Mouse (Mus musculus) liver, postnatal 0 days (tissue): ENCODE measurements around the gene Btrc. TPM values are rescaled to one million over a fixed set of nuclear protein-coding genes. Genes with fewer than 3 reads are reported as not detected.

Source experiments
- ATAC-seq: fragments of 200-750 bp; cut with Nextera tagmentation; 2 replicates; pipeline ENCODE4 v1.8.0; 2017; ENCODE audit warnings: mild to moderate bottlenecking, moderate library complexity
- DNase-seq: peaks from one replicate; pipeline ENCODE4 v3.0.0-alpha.2; 2016
- H3K27ac ChIP-seq: fragments of 300-500 bp; sonication (generic); 2 replicates; pipeline ENCODE4 v1.5.1; 2014; ENCODE audit warnings: antibody characterized with exemption, moderate library complexity, mild to moderate bottlenecking, low read depth
- H3K27me3 ChIP-seq: fragments of 300-500 bp; sonication (generic); 2 replicates; pipeline ENCODE4 v1.6.1; 2014; ENCODE audit warnings: low read length, control low read depth, mixed read lengths; ENCODE audit not compliant: insufficient read depth
- H3K36me3 ChIP-seq: fragments of 300-500 bp; sonication (generic); replicated peaks from 2 replicates; pipeline ENCODE4 v1.6.1; 2014; ENCODE audit warnings: mild to moderate bottlenecking, control low read depth, low read length, moderate library complexity, mixed read lengths; ENCODE audit not compliant: insufficient read depth
- H3K4me1 ChIP-seq: fragments of 300-500 bp; sonication (generic); 2 replicates; pipeline ENCODE4 v1.6.1; 2014; ENCODE audit warnings: antibody characterized with exemption, mild to moderate bottlenecking, control low read depth; ENCODE audit not compliant: insufficient read depth
- H3K4me2 ChIP-seq: fragments of 300-500 bp; sonication (generic); 2 replicates; pipeline ENCODE4 v1.6.1; 2014; ENCODE audit warnings: low read depth, mild to moderate bottlenecking, low read length, moderate library complexity, mixed read lengths
- H3K4me3 ChIP-seq: fragments of 300-500 bp; sonication (generic); 2 replicates; pipeline ENCODE4 v1.5.1; 2014; ENCODE audit warnings: low read depth, low read length
- H3K9ac ChIP-seq: fragments of 300-500 bp; sonication (generic); replicated peaks from 2 replicates; pipeline ENCODE4 v1.6.1; 2014; ENCODE audit warnings: mild to moderate bottlenecking, moderate library complexity
- H3K9me3 ChIP-seq: fragments of 300-500 bp; sonication (generic); 2 replicates; pipeline ENCODE4 v1.6.1; 2016; ENCODE audit warnings: mild to moderate bottlenecking, control low read depth, low read length, mixed read lengths
- CTCF ChIP-seq: sonication (generic); IDR thresholded peaks from 2 replicates; pipeline ENCODE4 v1.5.1; 2016; ENCODE audit warnings: antibody characterized with exemption, low read depth
- EP300 ChIP-seq: IDR thresholded peaks from 2 replicates; pipeline ENCODE4 v1.6.1; 2016; ENCODE audit warnings: antibody characterized with exemption, low read depth, mild to moderate bottlenecking
- WGBS: fragments of 180-500 bp; shearing (Covaris S2); extraction: QIAGEN DNeasy Blood & Tissue Kit; methylation state at CpG from one replicate; pipeline ENCODE4 v1.1.7; 2014; ENCODE audit not compliant: insufficient replicate concordance; 5-methylcytosine and 5-hydroxymethylcytosine counted together
- polyA plus RNA-seq: library from polyadenylated mRNA; unstranded; fragments of >200 nt; fragmentation: Nextera tagmentation; extraction: Ambion mirVana; gene quantifications from 2 replicates; pipeline ENCODE4 v1.2.1, GENCODE M21; 2015

Gene Btrc
- 20.3 and 21.3 TPM in 2 replicates for polyA plus RNA-seq

DNA sequence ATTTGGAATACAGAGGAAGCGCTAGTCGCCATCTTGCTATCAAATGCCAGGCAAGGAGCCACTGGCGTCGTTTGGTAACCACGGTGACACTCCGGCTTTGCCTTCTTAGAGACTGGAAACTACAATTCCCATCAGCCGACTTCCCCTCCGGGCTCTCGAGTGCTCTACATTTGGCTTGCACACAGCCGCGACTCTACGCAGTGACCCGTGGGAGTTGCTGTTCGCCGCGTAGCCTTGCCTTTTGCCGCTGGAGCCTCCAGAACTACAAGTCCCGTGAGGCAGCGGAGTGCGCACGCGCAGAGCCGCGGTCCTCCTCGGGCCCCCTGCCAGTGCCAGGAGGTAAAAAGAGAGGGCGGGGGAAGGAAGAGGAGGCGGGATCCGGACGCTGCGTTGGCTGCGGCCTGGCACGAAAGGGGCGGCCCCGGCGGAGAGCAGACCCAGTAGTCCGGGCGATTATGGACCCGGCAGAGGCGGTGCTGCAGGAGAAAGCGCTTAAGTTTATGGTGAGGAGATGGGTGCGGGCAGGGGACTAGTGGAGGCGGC, at the start of gene Btrc:
Gene Btrc, plus strand, starts transcription at position 351 of the 543 bp plus-strand sequence.
- under 1% methylated on average over 40 of the region's 42 CpGs for WGBS
- ATAC-seq (peak; percentile 99), DNase-seq (peak; percentile 100)
- Histone ChIP-seq H3K27me3 (no peaks in the 10 kb centered on the region), H3K9me3 (no peaks in the 10 kb centered on the region), H3K36me3 (no peaks in the 10 kb centered on the region), H3K27ac (peak within 1 kb of the TSS; percentile 65), H3K4me3 (peak within 1 kb of the TSS; percentile 60), H3K9ac (peak within 1 kb of the TSS; percentile 70), H3K4me2 (peak within 1 kb of the TSS; percentile 77), H3K4me1 (peaks cover 6% of the 10 kb centered on the region; the same call in 1 of the 2 replicates)
- TF ChIP-seq CTCF, result no peak
- TF ChIP-seq EP300, result no peak

DNA sequence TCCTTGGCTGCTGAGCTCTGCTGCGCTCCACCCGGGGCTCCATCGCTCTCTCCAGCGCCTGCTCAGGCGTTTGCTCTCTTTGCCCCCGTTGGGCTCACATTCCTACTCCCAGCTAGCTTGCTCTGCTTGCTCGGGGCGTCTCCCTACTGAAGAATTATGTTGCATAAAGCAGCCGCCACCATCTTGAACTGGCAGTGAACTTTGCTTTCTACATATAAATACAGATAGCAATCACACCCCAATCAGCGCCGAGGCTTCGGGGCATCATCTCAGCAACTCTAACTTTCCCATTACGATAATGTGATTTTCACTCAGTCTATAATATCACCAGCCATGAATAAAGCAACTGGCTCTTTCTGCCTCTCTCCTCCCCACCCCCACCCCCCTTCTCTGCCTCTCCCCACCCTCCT, 46.1 kb upstream of the Btrc start:
- TF ChIP-seq EP300 (no peak), CTCF (no peak)
- Histone ChIP-seq H3K36me3 (no peaks in the 10 kb centered on the region), H3K4me3 (no peak overlapping the region), H3K9me3 (no peaks in the 10 kb centered on the region), H3K9ac (no peak overlapping the region), H3K4me2 (no peak overlapping the region), H3K27ac (no peak overlapping the region), H3K27me3 (no peaks in the 10 kb centered on the region), H3K4me1 (no peaks in the 10 kb centered on the region; the same call in 1 of the 2 replicates)
- DNase-seq (no peak), ATAC-seq (no peak)
- 55% methylated on average over 13 of the region's 13 CpGs for WGBS

DNA sequence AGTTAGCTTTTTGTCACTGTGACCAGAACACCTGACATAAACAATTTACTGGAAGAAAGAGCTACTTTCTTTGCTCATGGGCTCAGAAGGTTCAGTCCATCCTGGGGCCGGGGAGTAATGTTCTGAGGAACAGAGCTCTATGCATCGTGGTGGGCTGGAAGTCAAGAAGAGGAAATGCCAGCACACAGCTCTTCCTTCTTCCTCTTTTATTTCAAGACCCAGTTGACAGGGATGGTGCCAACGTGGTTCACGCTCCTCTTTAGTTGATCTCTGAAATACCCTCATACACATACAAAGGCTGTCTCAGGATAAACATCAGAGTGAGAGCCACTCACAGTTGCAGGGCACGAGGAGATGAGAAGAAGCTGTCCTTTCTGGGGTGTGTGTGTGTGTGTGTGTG, 42.5 kb upstream of the Btrc start:
- Histone ChIP-seq H3K36me3 (no peaks in the 10 kb centered on the region), H3K4me1 (no peaks in the 10 kb centered on the region; the same call in 1 of the 2 replicates), H3K9me3 (no peaks in the 10 kb centered on the region), H3K27me3 (no peaks in the 10 kb centered on the region), H3K27ac (no peak overlapping the region), H3K4me2 (no peak overlapping the region), H3K9ac (no peak overlapping the region), H3K4me3 (no peak overlapping the region)
- 36% methylated on average over 5 of the region's 5 CpGs for WGBS
- no peak for TF ChIP-seq CTCF
- TF ChIP-seq EP300, result no peak
- ATAC-seq (no peak), DNase-seq (no peak)

DNA sequence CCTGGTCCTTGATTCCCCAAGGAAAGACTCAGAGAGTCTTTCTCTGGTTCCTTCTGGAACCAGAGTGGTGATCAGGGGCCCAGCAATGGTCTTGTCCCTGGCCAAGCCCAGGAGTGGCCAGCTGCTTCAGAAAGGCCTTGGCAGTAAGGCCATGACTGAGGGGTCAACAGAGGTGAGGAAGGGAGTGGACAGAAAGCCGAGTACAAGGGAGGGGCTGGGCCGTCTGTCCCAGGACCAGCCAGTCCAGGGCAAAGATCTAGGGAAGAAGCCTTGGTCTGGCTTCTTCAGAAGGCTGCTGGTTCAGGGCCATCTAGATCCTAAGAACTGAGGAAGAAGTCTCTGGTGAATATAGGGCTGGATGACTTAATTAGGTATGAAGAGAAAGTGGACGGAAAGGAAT, 34.5 kb upstream of the Btrc start:
- TF ChIP-seq EP300 (no peak), CTCF (no peak)
- no peaks in the 10 kb centered on the region for H3K9me3 ChIP-seq
- H3K9ac ChIP-seq, result no peak overlapping the region
- H3K27ac ChIP-seq, result no peak overlapping the region
- H3K36me3 ChIP-seq, result no peaks in the 10 kb centered on the region
- H3K4me1 ChIP-seq, result no peaks in the 10 kb centered on the region
- DNase-seq (no peak), ATAC-seq (no peak)
- H3K27me3 ChIP-seq, result no peaks in the 10 kb centered on the region
- 74% methylated on average over 3 of the region's 3 CpGs for WGBS
- H3K4me2 ChIP-seq, result no peak overlapping the region
- no peak overlapping the region for H3K4me3 ChIP-seq

DNA sequence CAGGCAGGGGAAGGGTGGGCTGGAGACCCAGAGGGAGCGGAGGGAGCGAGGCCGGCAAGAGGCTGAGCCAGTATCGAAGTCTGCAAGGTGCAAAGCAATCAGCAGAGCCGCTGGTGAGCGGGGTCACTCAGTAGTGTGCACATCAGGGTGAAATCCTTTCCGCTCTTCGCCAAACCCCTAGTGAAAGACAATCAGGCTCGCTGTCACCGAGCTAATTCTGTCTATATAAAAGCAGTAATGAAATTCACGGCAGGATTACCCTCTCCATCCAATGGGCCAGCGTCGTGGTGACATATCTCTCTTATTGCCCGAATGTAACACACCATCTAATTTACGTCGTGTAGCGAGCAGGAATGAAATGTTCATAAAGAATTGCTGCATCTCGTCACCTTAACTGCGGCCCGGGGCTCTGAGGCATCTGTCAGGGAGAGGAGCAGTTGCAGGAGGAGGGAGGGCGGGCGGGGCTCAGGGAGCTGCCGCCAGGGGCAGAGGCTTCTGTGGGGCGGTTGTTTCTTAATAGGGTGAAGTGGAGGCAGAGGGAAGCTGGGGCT, 33.7 kb upstream of the Btrc start:
- no peaks in the 10 kb centered on the region for H3K36me3 ChIP-seq
- TF ChIP-seq EP300 (no peak), CTCF (no peak)
- DNase-seq, result no peak
- H3K27me3 ChIP-seq, result no peaks in the 10 kb centered on the region
- H3K9ac ChIP-seq, result no peak overlapping the region
- no peaks in the 10 kb centered on the region for H3K4me1 ChIP-seq
- WGBS, result 26% methylated on average over 24 of the region's 24 CpGs
- H3K4me3 ChIP-seq, result no peak overlapping the region
- no peak overlapping the region for H3K27ac ChIP-seq
- ATAC-seq, result no peak
- H3K4me2 ChIP-seq, result peak overlapping the region; percentile 18; the same call in 1 of the 2 replicates
- no peaks in the 10 kb centered on the region for H3K9me3 ChIP-seq

DNA sequence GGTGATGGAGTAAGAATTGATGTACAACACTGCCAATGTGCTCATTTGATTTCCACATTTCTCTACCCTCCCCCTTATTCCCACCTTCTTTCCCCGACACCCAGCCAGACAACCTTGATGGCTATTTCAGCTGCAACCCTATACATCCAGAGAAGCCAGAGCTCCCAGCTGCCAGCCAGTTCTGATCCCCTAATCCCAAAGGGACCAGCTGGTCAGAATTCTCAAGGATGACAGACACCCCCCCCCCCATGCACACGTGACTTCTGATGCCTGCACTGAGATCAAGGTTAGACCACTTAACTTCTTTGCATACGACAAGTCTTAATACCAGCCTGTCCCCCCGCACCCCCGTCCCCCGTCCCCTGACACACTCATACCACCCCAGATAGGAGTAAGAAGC, 26.8 kb upstream of the Btrc start:
- Histone ChIP-seq H3K36me3 (no peaks in the 10 kb centered on the region), H3K4me2 (no peak overlapping the region), H3K4me1 (no peaks in the 10 kb centered on the region), H3K9me3 (no peaks in the 10 kb centered on the region), H3K27ac (no peak overlapping the region), H3K27me3 (no peaks in the 10 kb centered on the region), H3K9ac (no peak overlapping the region), H3K4me3 (no peak overlapping the region)
- no peak for ATAC-seq
- TF ChIP-seq CTCF (no peak), EP300 (no peak)
- no peak for DNase-seq
- WGBS, result 76% methylated on average over 6 of the region's 6 CpGs
